22 mouse cellular contexts compared by ENCODE assay signal in genomic region chr3:101092202-101092601, GRCm38 (mm10). TPM values are rescaled to one million over a fixed set of nuclear protein-coding genes. Genes with fewer than 3 reads are reported as not detected.
A peak's percentile ranks its signal among the peaks of the same experiment; 100 is the strongest.
DNase-seq lines count a peak whose midpoint lies in the region; TF ChIP-seq lines count a peak whose summit lies in the region.
"Had no signal": no experiment of that assay in that cellular context is flagged by ENCODE, and none has a peak within 500 bp of the region (broad histone marks: within the 10 kb centered on the region; RNA-seq: fewer than 3 reads in every experiment).

No protein-coding gene starts in this region.

- H3K27ac ChIP-seq in gastrocnemius, adult 2 months, result no peak overlapping the region
- H3K27ac ChIP-seq: embryonic facial prominence, embryonic 10.5 days; embryonic facial prominence, embryonic 12.5 days; forebrain, embryonic 13.5 days; forebrain, embryonic 15.5 days had no signal

- TF ChIP-seq CTCF in gastrocnemius, adult 2 months (IDR thresholded peaks at IDR 0.05), result no peak

- peak; percentile 3 for DNase-seq in gastrocnemius, adult 2 months
- DNase-seq in gastrocnemius, postnatal 4 days (ENCODE audit: low spot score in 2 of 2), result no peak
- DNase-seq in ES-CJ7 (ENCODE audit: low read depth, low spot score), result peak; percentile 70
- DNase-seq in R1 (ENCODE audit: low read depth, low spot score), result peak; percentile 90
- no peak for DNase-seq in kidney, postnatal 14 days
- DNase-seq in yolk sac, embryonic 10.5 days (ENCODE audit: low spot score), result no peak
- DNase-seq in frontal cortex, postnatal 14 days (ENCODE audit: low spot score in 2 of 2), result no peak
- DNase-seq: adrenal gland, adult 8-10 months; adrenal gland, postnatal 14 days; adrenal gland, postnatal 36 days; B cell, adult 2 months; cerebellum, adult 11-12 months; cerebellum, adult 2 months; cerebellum, adult 9-10 months; cerebellum, postnatal 10 days; cerebellum, postnatal 25 days; forebrain, postnatal 0 days had no signal

- intact Hi-C loops in gastrocnemius, adult 2 months (cut with DNase I), result no loop called here

- no peak overlapping the region for H3K4me3 ChIP-seq in gastrocnemius, adult 2 months
- H3K4me3 ChIP-seq: embryonic facial prominence, embryonic 10.5 days; embryonic facial prominence, embryonic 12.5 days; forebrain, embryonic 13.5 days; forebrain, embryonic 15.5 days had no signal

RNA-seq across cellular contexts. Expression of gene Ptgfrn, which starts 17.9 kb away (rescaled TPM):
- 10 to 100 TPM in 1 of 2 experiments, 1 to 10 TPM in 1; 6.9 to 13.8 TPM for total RNA-seq in gastrocnemius, adult 2 months (2021)
- total RNA-seq in gastrocnemius, postnatal 4 days (2021), result 10 to 100 TPM; 87.5 to 90.5 TPM
- total RNA-seq: CH12.LX had no signal

Comparison
In these comparisons a context has a peak if more than half of its experiments do, and no peak if none do; other contexts are left out.
1. DNase-seq: peak in gastrocnemius, adult 2 months (single experiment), ES-CJ7 (single experiment) and R1 (single experiment); none in gastrocnemius, postnatal 4 days (0 of 2), kidney, postnatal 14 days (single experiment), yolk sac, embryonic 10.5 days (single experiment) and frontal cortex, postnatal 14 days (0 of 2).
2. RNA of gene Ptgfrn, which starts 17.9 kb away (total RNA-seq): 87.5 to 90.5 TPM in gastrocnemius, postnatal 4 days; 6.9 to 13.8 TPM in gastrocnemius, adult 2 months; every median in the first group is over 4 times any median in the second.